Comparison of ENCODE assay signal across 9 mouse cellular contexts in the genomic region with DNA sequence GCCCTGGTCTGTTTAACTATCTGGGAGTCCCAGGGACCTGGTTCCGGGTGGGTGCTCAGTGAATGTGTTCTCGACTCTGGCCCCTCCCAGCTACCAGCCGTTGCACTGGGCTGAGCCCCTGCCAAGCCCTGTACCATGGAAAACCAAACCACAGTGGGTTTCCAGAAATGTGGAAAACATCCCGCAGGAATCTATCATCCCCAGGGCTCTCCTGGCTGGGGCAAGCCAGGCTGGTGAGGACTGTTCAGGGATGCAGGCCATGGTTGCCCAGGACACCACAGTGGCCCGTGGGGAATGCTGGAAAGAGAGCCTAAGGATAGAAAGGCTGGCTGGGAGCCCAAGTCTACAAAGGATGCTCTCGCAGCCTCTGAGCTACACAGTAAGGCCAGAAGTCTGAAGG.
A peak's percentile ranks its signal among the peaks of the same experiment; 100 is the strongest.
DNase-seq lines count a peak whose midpoint lies in the region; ATAC-seq and TF ChIP-seq lines count a peak whose summit lies in the region.
"Had no signal": no experiment of that assay in that cellular context is flagged by ENCODE, and none has a peak within 500 bp of the region (broad histone marks: within the 10 kb centered on the region; RNA-seq: fewer than 3 reads in every experiment).

No protein-coding gene starts in this region.

- no peak overlapping the region for H3K4me2 ChIP-seq in hindbrain, embryonic 14.5 days (replicated peaks)
- no peak overlapping the region for H3K4me2 ChIP-seq in midbrain, embryonic 15.5 days

- peak; percentile 93 for ATAC-seq in hindbrain, embryonic 14.5 days (ENCODE audit: low FRiP score)
- peak; percentile 82 for ATAC-seq in midbrain, embryonic 15.5 days (replicated peaks)

- no peak overlapping the region for H3K27ac ChIP-seq in cerebellum, adult 2 months (ENCODE audit: insufficient read depth, low read length)
- H3K27ac ChIP-seq in hindbrain, embryonic 14.5 days, result no peak overlapping the region
- H3K27ac ChIP-seq in midbrain, embryonic 15.5 days, result no peak overlapping the region
- H3K27ac ChIP-seq in heart, adult 2 months, result no peak overlapping the region

- H3K4me1 ChIP-seq in cerebellum, adult 2 months (ENCODE audit: control insufficient read depth, insufficient read depth, low read length), result no peaks in the 10 kb centered on the region
- 0 out of 2 replicates have a peak, but pooled peaks cover 4% of the 10 kb centered on the region for H3K4me1 ChIP-seq in hindbrain, embryonic 14.5 days (replicated peaks; ENCODE audit: control insufficient read depth, insufficient read depth, low read length)
- H3K4me1 ChIP-seq in midbrain, embryonic 15.5 days, result no peaks in the 10 kb centered on the region
- peaks cover 4% of the 10 kb centered on the region for H3K4me1 ChIP-seq in heart, adult 2 months (ENCODE audit: control insufficient read depth, insufficient read depth, low read length)

- no peaks in the 10 kb centered on the region for H3K79me2 ChIP-seq in heart, adult 2 months (replicated peaks; ENCODE audit: control insufficient read depth, insufficient read depth, low read length)

- intact Hi-C loops in heart, adult 2 months (cut with DNase I), result no loop called here

- TF ChIP-seq CTCF in cerebellum, adult 2 months (IDR thresholded peaks at IDR 0.05; ENCODE audit: borderline replicate concordance, insufficient read depth, low read depth, low read length), result no peak
- TF ChIP-seq CTCF in heart, adult 2 months (IDR thresholded peaks at IDR 0.05), result no peak

- H3K27me3 ChIP-seq in cerebellum, adult 2 months (ENCODE audit: control insufficient read depth, insufficient read depth, low read length), result no peaks in the 10 kb centered on the region
- no peaks in the 10 kb centered on the region for H3K27me3 ChIP-seq in hindbrain, embryonic 14.5 days (ENCODE audit: control insufficient read depth, insufficient read depth, low read length)
- no peaks in the 10 kb centered on the region for H3K27me3 ChIP-seq in midbrain, embryonic 15.5 days (replicated peaks)
- H3K27me3 ChIP-seq in heart, adult 2 months (ENCODE audit: control insufficient read depth, insufficient read depth, low read length), result no peaks in the 10 kb centered on the region

- no peak for TF ChIP-seq POLR2A in cerebellum, adult 2 months (IDR thresholded peaks at IDR 0.05; ENCODE audit: borderline replicate concordance, insufficient read depth, low read length)
- no peak for TF ChIP-seq POLR2A in heart, adult 2 months (IDR thresholded peaks at IDR 0.05; ENCODE audit: insufficient read depth, low read depth, low read length)

- no peaks in the 10 kb centered on the region for H3K9me3 ChIP-seq in hindbrain, embryonic 14.5 days (ENCODE audit: control insufficient read depth, low read length)
- no peaks in the 10 kb centered on the region for H3K9me3 ChIP-seq in midbrain, embryonic 15.5 days

- no peak for TF ChIP-seq EP300 in heart, adult 2 months (IDR thresholded peaks at IDR 0.05; ENCODE audit: insufficient read depth, low read depth, low read length)

- H3K4me3 ChIP-seq in cerebellum, adult 2 months (replicated peaks; ENCODE audit: insufficient read depth, low read depth, low read length), result no peak overlapping the region
- H3K4me3 ChIP-seq in hindbrain, embryonic 14.5 days (replicated peaks; ENCODE audit: low read length), result no peak overlapping the region
- H3K4me3 ChIP-seq in midbrain, embryonic 15.5 days, result no peak overlapping the region
- H3K4me3 ChIP-seq in heart, adult 2 months, result no peak overlapping the region
- H3K4me3 ChIP-seq: myocyte had no signal

- no peaks in the 10 kb centered on the region for H3K36me3 ChIP-seq in hindbrain, embryonic 14.5 days (replicated peaks; ENCODE audit: control insufficient read depth, insufficient read depth)
- no peaks in the 10 kb centered on the region for H3K36me3 ChIP-seq in midbrain, embryonic 15.5 days (replicated peaks)
- H3K36me3 ChIP-seq in heart, adult 2 months (ENCODE audit: control insufficient read depth, insufficient read depth, low read length), result no peaks in the 10 kb centered on the region

- 27% methylated on average over 6 of the region's 6 CpGs for WGBS in cerebellum, adult 2 months
- 28% methylated on average over 6 of the region's 6 CpGs for WGBS in hindbrain, embryonic 14.5 days
- 31% methylated on average over 6 of the region's 6 CpGs for WGBS in midbrain, embryonic 15.5 days
- WGBS in heart, adult 2 months, result 64% methylated on average over 6 of the region's 6 CpGs

- no peak overlapping the region for H3K9ac ChIP-seq in hindbrain, embryonic 14.5 days
- H3K9ac ChIP-seq in midbrain, embryonic 15.5 days, result no peak overlapping the region
- H3K9ac ChIP-seq in heart, adult 2 months (ENCODE audit: low read depth, low read length), result no peak overlapping the region

- DNase-seq in heart, adult 11 months, result peak; percentile 82
- no peak for DNase-seq in heart, postnatal 4 days
- peak; percentile 25 to 42 for DNase-seq in cerebellum, adult 2 months
- peak; percentile 74 for DNase-seq in hindbrain, embryonic 14.5 days (ENCODE audit: low spot score)
- DNase-seq in heart, adult 8-10 months (ENCODE audit: low spot score), result no peak
- no peak for DNase-seq in thymus, postnatal 36 days
- no peak for DNase-seq in heart, adult 2 months

Comparison
In these comparisons a context has a peak if more than half of its experiments do, and no peak if none do; other contexts are left out.
1. DNase-seq: peak in heart, adult 11 months (single experiment), cerebellum, adult 2 months (2 of 2) and hindbrain, embryonic 14.5 days (single experiment); none in heart, postnatal 4 days (single experiment), heart, adult 8-10 months (single experiment), thymus, postnatal 36 days (0 of 2) and heart, adult 2 months (0 of 2).